ENCODE assay signal across 16 mouse cellular contexts in the genomic region with DNA sequence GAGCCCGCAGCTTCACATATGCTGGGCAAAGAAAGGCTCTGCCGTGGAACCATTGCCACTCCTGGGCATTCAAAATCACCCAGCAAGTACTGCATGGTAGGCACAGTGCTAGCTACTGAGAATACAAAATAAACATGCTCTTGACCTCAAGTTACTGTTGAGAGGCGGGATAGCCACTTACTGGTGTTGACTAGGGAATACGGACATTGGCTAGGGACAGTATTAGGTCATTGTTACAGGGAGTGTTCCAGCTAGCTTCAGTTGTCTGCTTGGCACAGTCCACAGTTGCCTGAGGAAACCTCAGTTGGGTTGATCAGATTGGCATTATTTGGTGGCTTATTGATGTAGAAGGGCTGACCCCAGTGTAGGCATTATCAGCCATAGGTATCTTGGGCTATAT. TPM values are rescaled to one million over a fixed set of nuclear protein-coding genes. Genes with fewer than 3 reads are reported as not detected.
A peak's percentile ranks its signal among the peaks of the same experiment; 100 is the strongest.
DNase-seq lines count a peak whose midpoint lies in the region; ATAC-seq and TF ChIP-seq lines count a peak whose summit lies in the region.
"Had no signal": no experiment of that assay in that cellular context is flagged by ENCODE, and none has a peak within 500 bp of the region (broad histone marks: within the 10 kb centered on the region; RNA-seq: fewer than 3 reads in every experiment).

No protein-coding gene starts in this region.

- ATAC-seq in midbrain, embryonic 15.5 days (replicated peaks), result 0 out of 2 replicates have a peak, but pooled peaks have one; percentile 18
- no peak for ATAC-seq in midbrain, embryonic 14.5 days (ENCODE audit: low FRiP score, low TSS enrichment)
- ATAC-seq in neural tube, embryonic 14.5 days (ENCODE audit: low read depth), result peak; percentile 39; the same call in 1 of the 2 replicates
- ATAC-seq in erythroid progenitor cell, adult 5-6 weeks (replicated peaks; ENCODE audit: low FRiP score, poor library complexity, severe bottlenecking), result no peak

- peaks cover 10% of the 10 kb centered on the region; the same call in 1 of the 2 replicates for H3K4me1 ChIP-seq in heart, embryonic 10.5 days
- peaks cover 23% of the 10 kb centered on the region for H3K4me1 ChIP-seq in midbrain, embryonic 15.5 days
- H3K4me1 ChIP-seq in midbrain, embryonic 14.5 days (ENCODE audit: control insufficient read depth, insufficient read depth, low read length), result peaks cover 9% of the 10 kb centered on the region
- H3K4me1 ChIP-seq in lung, adult 2 months (ENCODE audit: control insufficient read depth, insufficient read depth, low read length), result peaks cover 32% of the 10 kb centered on the region
- peaks cover 11% of the 10 kb centered on the region for H3K4me1 ChIP-seq in neural tube, embryonic 14.5 days (ENCODE audit: control insufficient read depth, insufficient read depth, low read length)

- no peak for TF ChIP-seq CTCF in lung, adult 2 months (IDR thresholded peaks at IDR 0.05; ENCODE audit: insufficient read depth, low read length)

- H3K4me2 ChIP-seq in midbrain, embryonic 15.5 days, result no peak overlapping the region
- H3K4me2 ChIP-seq in midbrain, embryonic 14.5 days (ENCODE audit: low read length), result no peak overlapping the region
- H3K4me2 ChIP-seq in neural tube, embryonic 14.5 days (ENCODE audit: low read depth, low read length), result no peak overlapping the region; the same call in 1 of the 2 replicates
- H3K4me2 ChIP-seq: neural tube, embryonic 12.5 days had no signal

- H3K4me3 ChIP-seq in heart, embryonic 10.5 days, result no peak overlapping the region
- no peak overlapping the region for H3K4me3 ChIP-seq in midbrain, embryonic 15.5 days
- H3K4me3 ChIP-seq in midbrain, embryonic 14.5 days (replicated peaks; ENCODE audit: low read depth, low read length), result no peak overlapping the region
- H3K4me3 ChIP-seq in lung, adult 2 months (replicated peaks; ENCODE audit: extremely low read depth, low read depth, low read length), result no peak overlapping the region
- H3K4me3 ChIP-seq in neural tube, embryonic 14.5 days (ENCODE audit: low read depth, low read length), result no peak overlapping the region
- H3K4me3 ChIP-seq: erythroblast, embryonic 14.5 days; neural tube, embryonic 12.5 days had no signal

- no peak overlapping the region for H3K27ac ChIP-seq in heart, embryonic 10.5 days
- 0 out of 2 replicates have a peak overlapping the region, but pooled peaks have one; percentile 25 for H3K27ac ChIP-seq in midbrain, embryonic 15.5 days
- H3K27ac ChIP-seq in midbrain, embryonic 14.5 days (replicated peaks; ENCODE audit: low read depth, low read length), result no peak overlapping the region
- H3K27ac ChIP-seq in neural tube, embryonic 14.5 days (ENCODE audit: low read depth, low read length), result peak overlapping the region; percentile 66
- H3K27ac ChIP-seq: neural tube, embryonic 12.5 days had no signal

- 73% methylated on average over 4 of the region's 4 CpGs for WGBS in heart, embryonic 10.5 days
- WGBS in midbrain, embryonic 15.5 days, result 82% methylated on average over 4 of the region's 4 CpGs
- WGBS in midbrain, embryonic 14.5 days, result 89% methylated on average over 4 of the region's 4 CpGs
- 30% methylated on average over 4 of the region's 4 CpGs for WGBS in lung, adult 2 months
- WGBS in neural tube, embryonic 14.5 days, result 80% methylated on average over 4 of the region's 4 CpGs

- H3K9me3 ChIP-seq in heart, embryonic 10.5 days, result no peaks in the 10 kb centered on the region
- no peaks in the 10 kb centered on the region for H3K9me3 ChIP-seq in midbrain, embryonic 15.5 days
- no peaks in the 10 kb centered on the region for H3K9me3 ChIP-seq in midbrain, embryonic 14.5 days (ENCODE audit: control insufficient read depth, low read length)
- H3K9me3 ChIP-seq in neural tube, embryonic 14.5 days (ENCODE audit: control insufficient read depth, low read length), result no peaks in the 10 kb centered on the region
- H3K9me3 ChIP-seq: neural tube, embryonic 12.5 days had no signal

- no peaks in the 10 kb centered on the region for H3K27me3 ChIP-seq in heart, embryonic 10.5 days (ENCODE audit: insufficient read depth, poor library complexity, severe bottlenecking)
- no peaks in the 10 kb centered on the region for H3K27me3 ChIP-seq in midbrain, embryonic 15.5 days (replicated peaks)
- no peaks in the 10 kb centered on the region for H3K27me3 ChIP-seq in midbrain, embryonic 14.5 days (ENCODE audit: control insufficient read depth, insufficient read depth, low read length)
- no peaks in the 10 kb centered on the region for H3K27me3 ChIP-seq in neural tube, embryonic 14.5 days (ENCODE audit: control insufficient read depth, insufficient read depth, low read length)
- H3K27me3 ChIP-seq: neural tube, embryonic 12.5 days had no signal

- DNase-seq in heart, adult 11 months, result peak; percentile 94
- DNase-seq in heart, embryonic 10.5 days (ENCODE audit: low spot score), result no peak
- DNase-seq in midbrain, embryonic 14.5 days, result no peak
- DNase-seq in lung, adult 2 months, result peak; percentile 30
- DNase-seq in spleen, adult 18-20 months, result no peak
- DNase-seq: kidney, adult 18-20 months; layer of hippocampus, adult 9-11 months; right cerebral cortex, postnatal 14 days had no signal

- no peak for TF ChIP-seq POLR2A in lung, adult 2 months (IDR thresholded peaks at IDR 0.05; ENCODE audit: borderline replicate concordance, extremely low read depth, low read depth, low read length)

- H3K36me3 ChIP-seq in heart, embryonic 10.5 days, result 0 out of 2 replicates have a peak, but pooled peaks cover under 1% of the 10 kb centered on the region
- H3K36me3 ChIP-seq in midbrain, embryonic 15.5 days (replicated peaks), result no peaks in the 10 kb centered on the region
- peaks cover under 1% of the 10 kb centered on the region; the same call in 1 of the 2 replicates for H3K36me3 ChIP-seq in midbrain, embryonic 14.5 days (ENCODE audit: control insufficient read depth, insufficient read depth, low read length)
- H3K36me3 ChIP-seq in neural tube, embryonic 14.5 days (ENCODE audit: control insufficient read depth, insufficient read depth, low read length), result no peaks in the 10 kb centered on the region

- H3K9ac ChIP-seq in midbrain, embryonic 15.5 days, result no peak overlapping the region
- H3K9ac ChIP-seq in midbrain, embryonic 14.5 days (replicated peaks; ENCODE audit: low read length), result no peak overlapping the region
- no peak overlapping the region for H3K9ac ChIP-seq in neural tube, embryonic 14.5 days (replicated peaks; ENCODE audit: low read depth, low read length)
- H3K9ac ChIP-seq: neural tube, embryonic 12.5 days had no signal

RNA-seq across cellular contexts. Expression of a gene that starts 12.8 kb away (rescaled TPM):
- polyA plus RNA-seq in heart, embryonic 10.5 days (2016; fragmentation: Nextera tagmentation; extraction: Ambion mirVana), result 19.0 and 22.0 TPM in 2 replicates
- 25.9 and 29.5 TPM in 2 replicates for polyA plus RNA-seq in midbrain, embryonic 15.5 days (2015; fragmentation: Nextera tagmentation; extraction: Ambion mirVana)
- polyA plus RNA-seq in midbrain, embryonic 14.5 days (2014; fragmentation: Nextera tagmentation; extraction: Ambion mirVana), result 35.0 and 42.4 TPM in 2 replicates
- 6.9 and 11.1 TPM in 2 replicates for polyA plus RNA-seq in lung, adult 2 months (2012; rRNA removed)
- 38.3 and 39.7 TPM in 2 replicates for polyA plus RNA-seq in neural tube, embryonic 14.5 days (2014; fragmentation: Nextera tagmentation; extraction: Ambion mirVana)
- 2.9 and 8.4 TPM in 2 replicates for total RNA-seq in erythroid progenitor cell, adult 5-6 weeks (2015; ENCODE audit: low replicate concordance)
- total RNA-seq in erythroid progenitor cell, adult 5-6 weeks (2017; ENCODE audit: low replicate concordance), result 4.9 and 13.2 TPM in 2 replicates

RNA-seq across cellular contexts. Expression of a gene that starts 42.0 kb away (rescaled TPM):
- polyA plus RNA-seq in heart, embryonic 10.5 days (2016; fragmentation: Nextera tagmentation; extraction: Ambion mirVana), result 1.4 and 4.2 TPM in 2 replicates
- polyA plus RNA-seq in midbrain, embryonic 15.5 days (2015; fragmentation: Nextera tagmentation; extraction: Ambion mirVana), result 57.8 and 75.1 TPM in 2 replicates
- polyA plus RNA-seq in midbrain, embryonic 14.5 days (2014; fragmentation: Nextera tagmentation; extraction: Ambion mirVana), result 0.86 and 37.3 TPM in 2 replicates
- 0.80 and 1.3 TPM in 2 replicates for polyA plus RNA-seq in lung, adult 2 months (2012; rRNA removed)
- 2.1 and 58.1 TPM in 2 replicates for polyA plus RNA-seq in neural tube, embryonic 14.5 days (2014; fragmentation: Nextera tagmentation; extraction: Ambion mirVana)
- total RNA-seq in erythroid progenitor cell, adult 5-6 weeks (2015; ENCODE audit: low replicate concordance), result not detected in 2 replicates
- total RNA-seq in erythroid progenitor cell, adult 5-6 weeks (2017; ENCODE audit: low replicate concordance), result not detected in 2 replicates
- total RNA-seq: common myeloid progenitor, adult 5-6 weeks; granulocyte monocyte progenitor cell, adult 5-6 weeks; megakaryocyte progenitor cell, adult 5-6 weeks had no signal
- polyA plus RNA-seq: erythroblast, embryonic 14.5 days had no signal

Comparison
In these comparisons a context has a peak if more than half of its experiments do, and no peak if none do; other contexts are left out.
1. DNase-seq: peak in heart, adult 11 months (single experiment) and lung, adult 2 months (single experiment); none in heart, embryonic 10.5 days (single experiment), midbrain, embryonic 14.5 days (single experiment) and spleen, adult 18-20 months (0 of 2).
2. H3K27ac ChIP-seq: peak in midbrain, embryonic 15.5 days (single experiment) and neural tube, embryonic 14.5 days (single experiment); none in heart, embryonic 10.5 days (single experiment) and midbrain, embryonic 14.5 days (single experiment).
3. ATAC-seq: peak in midbrain, embryonic 15.5 days (single experiment) and neural tube, embryonic 14.5 days (single experiment); none in midbrain, embryonic 14.5 days (single experiment) and erythroid progenitor cell, adult 5-6 weeks (single experiment).